Mouse (Mus musculus) heart, embryonic 12.5 days (tissue): ENCODE results near the gene Slc5a2. TPM values are rescaled to one million over a fixed set of nuclear protein-coding genes. Genes with fewer than 3 reads are reported as not detected.

Experiments used
- ATAC-seq: fragments of 200-750 bp; cut with Nextera tagmentation; 2 replicates; pipeline ENCODE4 v1.8.0; 2017; ENCODE audit warnings: moderate TSS enrichment, moderate library complexity; ENCODE audit not compliant: insufficient number of reproducible peaks, low FRiP score
- H3K27ac ChIP-seq: fragments of 300-500 bp; sonication (generic); 2 replicates; pipeline ENCODE4 v1.5.1; 2016; ENCODE audit warnings: mild to moderate bottlenecking, moderate library complexity; ENCODE audit not compliant: poor library complexity, severe bottlenecking
- H3K27me3 ChIP-seq: fragments of 300-500 bp; sonication (generic); replicated peaks from 2 replicates; pipeline ENCODE4 v1.6.1; 2016; ENCODE audit warnings: mild to moderate bottlenecking, moderate library complexity
- H3K36me3 ChIP-seq: fragments of 300-500 bp; sonication (generic); 2 replicates; pipeline ENCODE4 v1.6.1; 2016; ENCODE audit warnings: mild to moderate bottlenecking, moderate library complexity
- H3K4me1 ChIP-seq: fragments of 300-500 bp; sonication (generic); replicated peaks from 2 replicates; pipeline ENCODE4 v1.6.1; 2016; ENCODE audit warnings: mild to moderate bottlenecking
- H3K4me2 ChIP-seq: fragments of 300-500 bp; sonication (generic); 2 replicates; pipeline ENCODE4 v1.6.1; 2016; ENCODE audit warnings: mild to moderate bottlenecking, moderate library complexity
- H3K4me3 ChIP-seq: fragments of 300-500 bp; sonication (generic); 2 replicates; pipeline ENCODE4 v1.5.1; 2016; ENCODE audit warnings: mild to moderate bottlenecking
- H3K9ac ChIP-seq: fragments of 300-500 bp; sonication (generic); 2 replicates; pipeline ENCODE4 v1.6.1; 2016; ENCODE audit warnings: mild to moderate bottlenecking, moderate library complexity
- H3K9me3 ChIP-seq: fragments of 300-500 bp; sonication (generic); replicated peaks from 2 replicates; pipeline ENCODE4 v1.6.1; 2016; ENCODE audit warnings: mild to moderate bottlenecking, moderate library complexity
- WGBS: fragments of 180-500 bp; shearing (Covaris S2); methylation state at CpG from one replicate; pipeline ENCODE4 v1.1.7; 2016; 5-methylcytosine and 5-hydroxymethylcytosine counted together
- microRNA-seq: library from miRNA; unstranded; fragments of <30 nt; microRNA quantifications from one replicate; pipeline ENCODE4, GENCODE M21; 2017
- polyA plus RNA-seq: library from polyadenylated mRNA; unstranded; fragments of >200 nt; fragmentation: Nextera tagmentation; extraction: Ambion mirVana; gene quantifications from 2 replicates; pipeline ENCODE4 v1.2.1, GENCODE M21; 2016

Gene Slc5a2
- polyA plus RNA-seq, 1 experiment from 2014 or later, result 0.11 TPM

DNA sequence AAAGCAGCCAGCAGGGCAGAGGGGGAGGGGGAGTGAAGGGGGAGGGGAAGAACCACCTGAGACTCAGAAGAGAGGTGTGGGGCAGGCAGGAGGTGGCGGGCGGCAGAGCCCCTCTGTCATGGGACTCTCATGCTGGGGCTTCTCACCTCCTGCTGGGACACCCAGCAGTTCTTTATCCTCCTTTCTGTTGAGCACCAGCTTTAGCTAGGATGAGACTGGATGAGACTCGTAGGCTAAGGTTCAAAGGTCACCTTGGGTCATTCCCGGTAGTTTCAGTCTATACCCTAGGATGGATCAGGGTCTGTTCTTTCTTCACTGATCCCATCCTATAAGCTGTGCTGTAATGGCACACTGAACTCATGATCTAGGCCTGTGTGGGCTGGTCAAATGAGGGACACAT is 51.6 kb downstream of the Slc5a2 start:
- no peaks in the 10 kb centered on the region for H3K27me3 ChIP-seq
- no peaks in the 10 kb centered on the region for H3K9me3 ChIP-seq
- no peak overlapping the region for H3K27ac ChIP-seq
- no peak for ATAC-seq
- H3K4me3 ChIP-seq, result no peak overlapping the region
- WGBS, result 67% methylated on average over 4 of the region's 4 CpGs
- H3K4me2 ChIP-seq, result no peak overlapping the region
- H3K9ac ChIP-seq, result no peak overlapping the region
- peaks cover 16% of the 10 kb centered on the region for H3K4me1 ChIP-seq
- no peaks in the 10 kb centered on the region for H3K36me3 ChIP-seq

DNA sequence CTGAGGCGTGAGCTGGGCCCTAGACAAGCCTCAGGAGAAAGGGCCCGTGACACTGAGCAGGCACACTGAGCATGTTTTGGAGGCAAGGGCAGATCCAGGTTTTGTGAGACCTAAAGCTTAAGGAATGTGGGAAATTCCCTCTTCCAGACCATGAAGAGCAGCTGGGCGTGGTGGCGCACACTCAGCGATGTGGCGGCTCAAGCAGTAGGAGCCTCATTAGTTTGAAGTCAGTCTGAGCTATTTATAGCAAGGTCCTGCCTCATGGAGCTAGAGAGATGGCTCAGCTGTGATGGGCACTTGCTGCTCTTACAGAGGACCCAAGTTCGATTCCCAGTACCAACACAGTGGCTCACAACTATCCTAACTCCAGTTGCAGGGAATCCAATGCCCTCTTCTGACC is 53.7 kb downstream of the Slc5a2 start:
- H3K4me3 ChIP-seq, result no peak overlapping the region
- peaks cover 16% of the 10 kb centered on the region for H3K4me1 ChIP-seq
- H3K9ac ChIP-seq, result no peak overlapping the region
- WGBS, result 64% methylated on average over 7 of the region's 7 CpGs
- H3K36me3 ChIP-seq, result no peaks in the 10 kb centered on the region
- no peak overlapping the region for H3K27ac ChIP-seq
- H3K4me2 ChIP-seq, result no peak overlapping the region
- no peaks in the 10 kb centered on the region for H3K9me3 ChIP-seq
- no peak for ATAC-seq
- 0 out of 2 replicates have a peak, but pooled peaks cover 2% of the 10 kb centered on the region for H3K27me3 ChIP-seq

DNA sequence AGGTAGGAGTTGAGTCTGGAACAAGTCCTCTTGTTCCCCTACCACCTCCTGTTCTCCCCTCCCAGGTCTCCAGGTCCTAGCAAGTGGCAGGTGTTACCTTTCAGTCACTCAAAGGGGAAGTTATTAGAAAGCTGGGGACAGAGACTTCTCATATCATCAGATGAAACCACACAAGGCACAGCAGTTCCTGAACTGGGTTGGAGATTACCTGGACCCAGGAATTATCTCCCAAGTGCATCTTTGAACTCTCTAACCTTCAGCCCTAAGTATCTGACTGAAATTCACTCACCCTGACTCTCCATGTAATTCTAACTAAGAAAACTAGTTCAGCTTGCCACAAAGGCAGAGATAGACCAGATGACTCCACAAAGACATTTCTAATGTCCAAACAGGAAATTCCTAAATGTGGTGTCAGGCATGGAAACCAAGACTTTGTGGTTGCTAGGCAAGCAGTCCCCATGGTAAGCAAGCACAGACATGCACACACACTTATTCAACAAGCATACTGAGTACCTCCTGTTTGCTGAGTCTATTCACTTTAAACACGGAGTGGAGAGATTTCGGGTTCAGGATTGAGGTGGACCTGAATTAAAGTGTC is 54.9 kb downstream of the Slc5a2 start:
- Histone ChIP-seq H3K9ac (no peak overlapping the region), H3K27me3 (0 out of 2 replicates have a peak, but pooled peaks cover 2% of the 10 kb centered on the region), H3K36me3 (no peaks in the 10 kb centered on the region), H3K27ac (no peak overlapping the region), H3K4me2 (no peak overlapping the region), H3K4me3 (no peak overlapping the region), H3K4me1 (peaks cover 16% of the 10 kb centered on the region), H3K9me3 (no peaks in the 10 kb centered on the region)
- ATAC-seq, result no peak
- 78% methylated on average over 2 of the region's 2 CpGs for WGBS

DNA sequence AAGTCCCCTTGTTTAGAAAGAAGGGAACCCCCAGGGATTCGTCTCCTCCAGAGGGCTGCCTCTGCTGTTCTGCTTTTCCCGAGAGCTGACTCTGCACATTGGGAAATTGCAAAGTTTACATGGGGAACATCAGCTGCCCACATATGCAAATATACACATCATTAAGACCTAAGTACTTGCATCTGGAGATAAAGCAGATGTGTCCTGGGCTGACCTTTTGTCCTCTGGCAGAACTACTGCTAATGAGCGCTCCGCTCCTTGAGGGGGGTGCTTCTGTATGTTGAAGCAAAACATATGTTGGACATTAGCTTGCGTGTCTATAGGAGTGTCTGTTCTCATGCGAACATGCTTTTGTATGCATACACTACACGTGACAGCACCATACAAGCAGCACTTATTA is 55.8 kb downstream of the Slc5a2 start:
- no peak for ATAC-seq
- Histone ChIP-seq H3K4me3 (no peak overlapping the region), H3K9me3 (no peaks in the 10 kb centered on the region), H3K27ac (no peak overlapping the region), H3K27me3 (0 out of 2 replicates have a peak, but pooled peaks cover 2% of the 10 kb centered on the region), H3K36me3 (no peaks in the 10 kb centered on the region), H3K4me1 (peaks cover 16% of the 10 kb centered on the region), H3K9ac (no peak overlapping the region), H3K4me2 (no peak overlapping the region)
- 72% methylated on average over 7 of the region's 7 CpGs for WGBS

Small RNA genes lying within 50 kb of the gene (microRNA-seq; reads per million reads assigned to microRNA genes)
- not detected for gene Mir3103

Other genes with a start within 250 kb of the Slc5a2 start
- 0.39 and 0.55 TPM in 2 replicates for gene Itgam, start 203.0 kb upstream of the Slc5a2 start, polyA plus RNA-seq
- not detected in 2 replicates for gene Gm49368, start 203.0 kb upstream of the Slc5a2 start, polyA plus RNA-seq
- 0.04 and 0.19 TPM in 2 replicates for gene Itgax, start 136.1 kb upstream of the Slc5a2 start, polyA plus RNA-seq
- 0.71 TPM in 1 of 2 replicates, not detected in the other for gene Itgad, start 111.3 kb upstream of the Slc5a2 start, polyA plus RNA-seq
- gene Cox6a2, start 59.3 kb upstream of the Slc5a2 start, polyA plus RNA-seq, result 632 and 633 TPM in 2 replicates
- gene Armc5, start 28.3 kb upstream of the Slc5a2 start, polyA plus RNA-seq, result 15.3 and 15.7 TPM in 2 replicates
- 7.1 and 7.5 TPM in 2 replicates for gene 9130023H24Rik, start 27.6 kb upstream of the Slc5a2 start, polyA plus RNA-seq
- 198 and 202 TPM in 2 replicates for gene Tgfb1i1, start 18.8 kb upstream of the Slc5a2 start, polyA plus RNA-seq
- 20.0 and 22.5 TPM in 2 replicates for gene BC017158, start 32.5 kb downstream of the Slc5a2 start, polyA plus RNA-seq
- gene Rgs10, start 153.1 kb downstream of the Slc5a2 start, polyA plus RNA-seq, result 13.3 and 14.0 TPM in 2 replicates
- 20.6 and 21.9 TPM in 2 replicates for gene Tial1, start 196.1 kb downstream of the Slc5a2 start, polyA plus RNA-seq